Mouse (Mus musculus): ENCODE data around the gene Sspn. TPM values are rescaled to one million over a fixed set of nuclear protein-coding genes. Genes with fewer than 3 reads are reported as not detected.

Sspn gene
- polyA plus RNA-seq, 1 experiment from 2014 or later, result 7.9 TPM

GRCm38 (mm10) chr6:146001396-146002191, 70.2 kb downstream of the Sspn start:
- Histone ChIP-seq H3K36me3 (ENCODE audit: control insufficient read depth, insufficient read depth, low read length) (no peaks in the 10 kb centered on the region), H3K27me3 (ENCODE audit: control insufficient read depth, insufficient read depth, low read length) (no peaks in the 10 kb centered on the region), H3K9ac (ENCODE audit: low read depth, low read length) (no peak overlapping the region), H3K9me3 (ENCODE audit: control insufficient read depth, low read length) (no peaks in the 10 kb centered on the region), H3K4me3 (ENCODE audit: low read length) (no peak overlapping the region), H3K4me1 (ENCODE audit: control insufficient read depth, insufficient read depth, low read length) (peaks cover 7% of the 10 kb centered on the region), H3K27ac (ENCODE audit: low read depth, low read length) (no peak overlapping the region), H3K4me2 (replicated peaks; ENCODE audit: low read depth, low read length) (no peak overlapping the region)
- WGBS, result 90% methylated on average over 22 of the region's 22 CpGs
- ATAC-seq (ENCODE audit: low FRiP score, low TSS enrichment), result no peak

DNA sequence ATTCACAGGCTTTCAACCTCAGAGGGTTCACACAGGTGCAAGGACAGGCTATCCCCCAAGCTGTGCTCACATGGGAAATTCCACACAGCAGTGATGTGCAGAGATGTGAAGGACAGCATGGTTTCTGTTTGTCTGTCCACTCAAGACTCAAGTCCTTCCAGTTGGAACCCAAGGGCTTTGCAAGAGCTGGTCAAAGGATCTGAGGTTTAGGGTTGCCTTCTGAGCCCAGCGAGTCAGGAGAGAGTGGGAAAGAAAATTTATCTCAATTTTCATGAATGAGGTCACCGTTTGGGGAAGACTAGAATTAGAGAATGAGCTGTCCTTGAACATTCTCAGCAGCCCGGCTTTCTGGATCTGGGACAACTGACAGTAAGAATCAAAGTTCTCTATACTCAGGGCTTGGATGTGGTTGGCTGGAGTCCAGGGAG, 72.7 kb downstream of the Sspn start:
- H3K9ac ChIP-seq (ENCODE audit: low read depth, low read length), result no peak overlapping the region
- peaks cover 17% of the 10 kb centered on the region for H3K4me1 ChIP-seq (ENCODE audit: control insufficient read depth, insufficient read depth, low read length)
- no peaks in the 10 kb centered on the region for H3K36me3 ChIP-seq (ENCODE audit: control insufficient read depth, insufficient read depth, low read length)
- no peak overlapping the region for H3K4me3 ChIP-seq (ENCODE audit: low read length)
- no peak for ATAC-seq (ENCODE audit: low FRiP score, low TSS enrichment)
- WGBS, result 79% methylated on average over 3 of the region's 3 CpGs
- no peak overlapping the region for H3K4me2 ChIP-seq (replicated peaks; ENCODE audit: low read depth, low read length)
- H3K27ac ChIP-seq (ENCODE audit: low read depth, low read length), result no peak overlapping the region
- no peaks in the 10 kb centered on the region for H3K27me3 ChIP-seq (ENCODE audit: control insufficient read depth, insufficient read depth, low read length)
- H3K9me3 ChIP-seq (ENCODE audit: control insufficient read depth, low read length), result no peaks in the 10 kb centered on the region

GRCm38 (mm10) chr6:146005129-146005886, 73.9 kb downstream of the Sspn start:
- Histone ChIP-seq H3K36me3 (ENCODE audit: control insufficient read depth, insufficient read depth, low read length) (no peaks in the 10 kb centered on the region), H3K4me3 (ENCODE audit: low read length) (no peak overlapping the region), H3K9me3 (ENCODE audit: control insufficient read depth, low read length) (no peaks in the 10 kb centered on the region), H3K4me1 (ENCODE audit: control insufficient read depth, insufficient read depth, low read length) (peaks cover 17% of the 10 kb centered on the region), H3K27ac (ENCODE audit: low read depth, low read length) (no peak overlapping the region), H3K9ac (ENCODE audit: low read depth, low read length) (no peak overlapping the region), H3K4me2 (replicated peaks; ENCODE audit: low read depth, low read length) (no peak overlapping the region), H3K27me3 (ENCODE audit: control insufficient read depth, insufficient read depth, low read length) (no peaks in the 10 kb centered on the region)
- 66% methylated on average over 11 of the region's 11 CpGs for WGBS
- no peak for ATAC-seq (ENCODE audit: low FRiP score, low TSS enrichment)

- Histone ChIP-seq H3K4me2 (replicated peaks; ENCODE audit: low read depth, low read length) (no peak overlapping the region), H3K27ac (ENCODE audit: low read depth, low read length) (no peak overlapping the region), H3K4me3 (ENCODE audit: low read length) (no peak overlapping the region), H3K9me3 (ENCODE audit: control insufficient read depth, low read length) (no peaks in the 10 kb centered on the region), H3K27me3 (ENCODE audit: control insufficient read depth, insufficient read depth, low read length) (no peaks in the 10 kb centered on the region), H3K4me1 (ENCODE audit: control insufficient read depth, insufficient read depth, low read length) (peaks cover 17% of the 10 kb centered on the region), H3K9ac (ENCODE audit: low read depth, low read length) (no peak overlapping the region), H3K36me3 (ENCODE audit: control insufficient read depth, insufficient read depth, low read length) (no peaks in the 10 kb centered on the region)
- peak; percentile 24; the same call in 1 of the 2 replicates for ATAC-seq (ENCODE audit: low FRiP score, low TSS enrichment)
- WGBS, result 44% methylated on average over 3 of the region's 3 CpGs
Measured at GRCm38 (mm10) chr6:146005935-146006564, 74.6 kb downstream of the Sspn start.

- Histone ChIP-seq H3K4me3 (ENCODE audit: low read length) (no peak overlapping the region), H3K27ac (ENCODE audit: low read depth, low read length) (no peak overlapping the region), H3K9ac (ENCODE audit: low read depth, low read length) (no peak overlapping the region), H3K4me1 (ENCODE audit: control insufficient read depth, insufficient read depth, low read length) (peaks cover 17% of the 10 kb centered on the region), H3K9me3 (ENCODE audit: control insufficient read depth, low read length) (no peaks in the 10 kb centered on the region), H3K36me3 (ENCODE audit: control insufficient read depth, insufficient read depth, low read length) (no peaks in the 10 kb centered on the region), H3K4me2 (replicated peaks; ENCODE audit: low read depth, low read length) (no peak overlapping the region), H3K27me3 (ENCODE audit: control insufficient read depth, insufficient read depth, low read length) (no peaks in the 10 kb centered on the region)
- ATAC-seq (ENCODE audit: low FRiP score, low TSS enrichment), result no peak; the same call in 1 of the 2 replicates
- WGBS, result 75% methylated on average over 3 of the region's 3 CpGs
Measured at GRCm38 (mm10) chr6:146006753-146007152, 75.3 kb downstream of the Sspn start.

DNA sequence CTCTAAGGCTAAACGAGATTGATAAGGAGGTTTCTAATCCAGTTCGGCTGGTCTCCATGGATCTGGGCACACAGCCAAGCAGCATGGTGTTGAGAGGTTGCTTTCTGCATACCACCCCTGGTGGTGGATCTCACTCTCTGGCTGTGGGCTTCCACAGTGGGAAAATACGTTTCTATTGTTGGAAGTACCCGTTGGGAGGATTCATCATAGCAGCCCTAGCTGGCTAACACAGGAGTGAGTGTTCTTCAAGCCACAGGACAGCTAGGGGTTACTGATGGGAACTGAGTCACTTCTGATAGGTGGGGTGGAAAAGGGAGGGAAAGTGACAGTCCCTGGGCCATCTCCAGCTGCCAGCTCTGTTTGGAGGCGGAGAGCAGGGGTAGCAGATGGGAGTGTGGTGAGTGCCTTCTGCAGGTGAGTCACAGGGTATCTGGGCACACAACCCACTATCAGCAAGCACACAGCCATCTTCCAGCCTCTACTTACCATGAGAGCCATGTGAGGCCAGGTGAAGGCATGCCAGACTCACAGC, 77.1 kb downstream of the Sspn start:
- H3K9me3 ChIP-seq (ENCODE audit: control insufficient read depth, low read length), result no peaks in the 10 kb centered on the region
- ATAC-seq (ENCODE audit: low FRiP score, low TSS enrichment), result no peak
- WGBS, result 59% methylated on average over 5 of the region's 5 CpGs
- no peaks in the 10 kb centered on the region for H3K36me3 ChIP-seq (ENCODE audit: control insufficient read depth, insufficient read depth, low read length)
- H3K4me1 ChIP-seq (ENCODE audit: control insufficient read depth, insufficient read depth, low read length), result peaks cover 17% of the 10 kb centered on the region
- H3K27ac ChIP-seq (ENCODE audit: low read depth, low read length), result no peak overlapping the region
- no peak overlapping the region for H3K4me3 ChIP-seq (ENCODE audit: low read length)
- H3K27me3 ChIP-seq (ENCODE audit: control insufficient read depth, insufficient read depth, low read length), result no peaks in the 10 kb centered on the region
- no peak overlapping the region for H3K9ac ChIP-seq (ENCODE audit: low read depth, low read length)
- H3K4me2 ChIP-seq (replicated peaks; ENCODE audit: low read depth, low read length), result no peak overlapping the region

- no peak for ATAC-seq (ENCODE audit: low FRiP score, low TSS enrichment)
- H3K4me1 ChIP-seq (ENCODE audit: control insufficient read depth, insufficient read depth, low read length), result peaks cover 17% of the 10 kb centered on the region
- no peaks in the 10 kb centered on the region for H3K9me3 ChIP-seq (ENCODE audit: control insufficient read depth, low read length)
- H3K27ac ChIP-seq (ENCODE audit: low read depth, low read length), result no peak overlapping the region
- 67% methylated on average over 10 of the region's 10 CpGs for WGBS
- no peaks in the 10 kb centered on the region for H3K36me3 ChIP-seq (ENCODE audit: control insufficient read depth, insufficient read depth, low read length)
- no peak overlapping the region for H3K4me3 ChIP-seq (ENCODE audit: low read length)
- no peaks in the 10 kb centered on the region for H3K27me3 ChIP-seq (ENCODE audit: control insufficient read depth, insufficient read depth, low read length)
- no peak overlapping the region for H3K9ac ChIP-seq (ENCODE audit: low read depth, low read length)
- H3K4me2 ChIP-seq (replicated peaks; ENCODE audit: low read depth, low read length), result no peak overlapping the region
Measured at GRCm38 (mm10) chr6:146009163-146009915, 77.9 kb downstream of the Sspn start.

DNA sequence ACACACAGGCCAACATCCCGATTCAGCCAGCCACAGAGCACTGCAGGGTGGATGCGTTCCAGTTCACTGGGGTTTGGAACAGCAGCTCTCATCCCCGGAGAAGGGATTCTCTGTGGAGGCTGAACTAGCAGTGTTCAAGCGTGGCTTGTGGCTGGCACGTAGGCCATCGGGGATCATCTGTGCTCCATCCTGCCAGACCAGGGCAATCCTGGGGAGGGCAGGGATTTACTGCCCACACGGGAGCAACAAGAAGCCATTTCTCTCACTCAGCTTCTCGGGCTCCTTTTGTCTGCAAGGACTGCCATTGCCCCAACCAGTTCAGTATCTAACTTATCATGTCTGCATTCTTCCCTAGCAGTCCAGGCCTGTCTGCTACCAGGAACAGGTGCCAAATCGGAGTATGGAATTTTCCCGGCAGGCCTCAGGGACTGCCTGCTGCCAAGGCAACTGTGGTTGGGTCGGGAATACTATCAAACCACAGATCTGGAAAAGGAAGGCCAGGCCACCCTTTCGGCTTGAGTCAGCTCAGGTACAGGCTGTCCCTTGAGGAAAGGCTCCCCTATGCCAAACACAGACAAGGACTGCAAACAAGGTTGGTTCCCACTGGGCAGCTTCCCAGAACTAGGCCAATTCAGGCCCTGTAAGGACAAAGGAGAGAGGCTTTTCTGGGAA, 78.8 kb downstream of the Sspn start:
- H3K27ac ChIP-seq (ENCODE audit: low read depth, low read length), result 0 out of 2 replicates have a peak overlapping the region, but pooled peaks have one; percentile 42
- H3K9ac ChIP-seq (ENCODE audit: low read depth, low read length), result no peak overlapping the region
- H3K4me3 ChIP-seq (ENCODE audit: low read length), result no peak overlapping the region
- H3K4me2 ChIP-seq (replicated peaks; ENCODE audit: low read depth, low read length), result no peak overlapping the region
- no peaks in the 10 kb centered on the region for H3K27me3 ChIP-seq (ENCODE audit: control insufficient read depth, insufficient read depth, low read length)
- peak; percentile 47; the same call in 1 of the 2 replicates for ATAC-seq (ENCODE audit: low FRiP score, low TSS enrichment)
- no peaks in the 10 kb centered on the region for H3K9me3 ChIP-seq (ENCODE audit: control insufficient read depth, low read length)
- no peaks in the 10 kb centered on the region for H3K36me3 ChIP-seq (ENCODE audit: control insufficient read depth, insufficient read depth, low read length)
- H3K4me1 ChIP-seq (ENCODE audit: control insufficient read depth, insufficient read depth, low read length), result peaks cover 17% of the 10 kb centered on the region
- 44% methylated on average over 12 of the region's 12 CpGs for WGBS

Data from kidney, embryonic 14.5 days (tissue).